Mouse (Mus musculus): ENCODE data around the gene Sds. TPM values are rescaled to one million over a fixed set of nuclear protein-coding genes. Genes with fewer than 3 reads are reported as not detected.

Sds gene
- polyA plus RNA-seq, 1 experiment = not detected

DNA sequence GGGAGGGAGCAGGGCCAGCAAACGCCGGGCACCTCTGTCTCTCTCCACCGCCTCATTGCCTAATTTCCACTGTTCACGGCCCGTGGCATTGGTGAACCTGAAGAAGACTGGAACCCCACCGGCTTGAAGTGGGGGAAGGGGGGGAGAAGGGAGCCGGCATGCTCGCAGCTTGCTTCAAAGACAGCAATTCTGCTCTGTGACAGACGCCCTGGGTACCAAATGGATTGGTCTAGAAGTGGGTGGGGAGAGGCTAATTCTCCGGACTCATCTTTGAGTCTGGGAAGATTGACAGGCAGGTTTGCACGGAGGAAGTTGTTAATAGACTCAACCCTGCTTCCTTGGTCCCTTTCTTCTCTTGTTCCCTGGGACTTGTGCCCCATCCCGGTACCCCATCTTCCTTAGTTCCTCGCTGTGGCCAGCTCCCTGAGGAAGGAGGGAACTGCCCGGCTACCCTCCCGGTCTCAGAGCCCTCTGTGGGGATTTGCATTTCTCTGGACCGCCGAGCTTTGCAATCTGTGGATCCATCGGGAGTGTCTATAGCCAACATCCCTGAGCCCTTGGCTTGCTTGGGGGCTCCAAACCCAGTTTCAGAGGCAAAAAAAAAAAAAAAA is 39.3 kb upstream of the Sds start:
- under 1% methylated on average over 18 of the region's 18 CpGs for WGBS
- H3K4me1 ChIP-seq (ENCODE audit: control insufficient read depth, insufficient read depth, low read length) = no peaks in the 10 kb centered on the region; the same call in 1 of the 2 replicates
- no peak overlapping the region for H3K27ac ChIP-seq (ENCODE audit: insufficient read depth, low read depth, low read length)
- TF ChIP-seq POLR2A (IDR thresholded peaks at IDR 0.05; ENCODE audit: low read depth, low read length) = no peak
- TF ChIP-seq CTCF (conservative IDR thresholded peaks at IDR 0.05; ENCODE audit: insufficient read depth, insufficient read length, low read depth, low read length) = no peak
- H3K27me3 ChIP-seq (replicated peaks; ENCODE audit: control insufficient read depth, insufficient read depth, low read length) = peaks cover 2% of the 10 kb centered on the region; the same call in 1 of the 2 replicates
- H3K4me3 ChIP-seq (ENCODE audit: insufficient read depth, low read depth, low read length) = no peak overlapping the region
- H3K36me3 ChIP-seq (ENCODE audit: control insufficient read depth, insufficient read depth, low read length) = no peaks in the 10 kb centered on the region
- DNase-seq = no peak

DNA sequence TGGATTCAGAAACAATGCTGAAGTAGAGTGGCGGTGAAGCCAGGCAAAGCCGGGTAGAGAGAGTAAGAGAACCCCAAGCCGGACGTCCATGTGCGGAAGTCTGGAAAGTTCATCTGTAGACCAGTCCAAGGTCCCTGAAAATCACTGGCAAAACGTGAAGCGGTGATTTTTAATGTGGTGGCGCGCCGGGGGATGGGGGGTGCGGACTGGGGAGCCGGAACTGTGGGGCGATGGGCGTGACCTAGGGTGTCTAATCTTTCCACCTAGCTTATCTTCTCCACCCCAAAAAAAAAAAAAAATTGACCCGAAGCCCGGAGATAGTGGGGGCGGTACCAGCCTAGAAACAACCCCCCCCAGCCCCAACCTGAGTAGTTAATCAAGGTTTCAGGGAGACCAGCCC is 38.8 kb upstream of the Sds start:
- no peak for TF ChIP-seq CTCF (conservative IDR thresholded peaks at IDR 0.05; ENCODE audit: insufficient read depth, insufficient read length, low read depth, low read length)
- TF ChIP-seq POLR2A (IDR thresholded peaks at IDR 0.05; ENCODE audit: low read depth, low read length) = no peak
- H3K27ac ChIP-seq (ENCODE audit: insufficient read depth, low read depth, low read length) = no peak overlapping the region
- DNase-seq = no peak
- no peak overlapping the region for H3K4me3 ChIP-seq (ENCODE audit: insufficient read depth, low read depth, low read length)
- H3K36me3 ChIP-seq (ENCODE audit: control insufficient read depth, insufficient read depth, low read length) = no peaks in the 10 kb centered on the region
- H3K27me3 ChIP-seq (replicated peaks; ENCODE audit: control insufficient read depth, insufficient read depth, low read length) = peaks cover 1% of the 10 kb centered on the region; the same call in 1 of the 2 replicates
- 3% methylated on average over 17 of the region's 17 CpGs for WGBS
- H3K4me1 ChIP-seq (ENCODE audit: control insufficient read depth, insufficient read depth, low read length) = no peaks in the 10 kb centered on the region; the same call in 1 of the 2 replicates

DNA sequence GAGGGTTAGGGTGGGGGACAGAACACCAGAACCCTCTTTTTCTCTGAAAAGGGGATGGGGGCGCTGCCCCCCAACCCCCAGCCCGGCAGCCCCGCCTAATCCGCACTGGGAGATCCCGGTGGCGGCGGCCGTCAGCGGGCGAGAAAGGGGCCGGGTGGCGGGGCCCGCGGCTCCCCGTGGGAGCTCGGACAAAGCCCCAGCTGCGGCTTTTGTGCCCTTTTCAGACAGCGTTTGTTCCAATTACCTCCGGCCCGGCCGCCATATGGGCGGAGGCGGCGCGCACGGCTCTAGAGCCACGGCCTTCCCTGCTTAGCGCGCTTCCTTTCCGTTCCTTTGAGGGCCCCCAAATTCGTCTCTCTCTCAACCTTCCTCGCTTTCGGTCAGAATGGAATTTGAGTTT is 38.3 kb upstream of the Sds start:
- no peak for TF ChIP-seq POLR2A (IDR thresholded peaks at IDR 0.05; ENCODE audit: low read depth, low read length)
- no peak for TF ChIP-seq CTCF (conservative IDR thresholded peaks at IDR 0.05; ENCODE audit: insufficient read depth, insufficient read length, low read depth, low read length)
- WGBS = 3% methylated on average over 32 of the region's 33 CpGs
- H3K4me1 ChIP-seq (ENCODE audit: control insufficient read depth, insufficient read depth, low read length) = no peaks in the 10 kb centered on the region; the same call in 1 of the 2 replicates
- H3K4me3 ChIP-seq (ENCODE audit: insufficient read depth, low read depth, low read length) = no peak overlapping the region
- peaks cover 1% of the 10 kb centered on the region; the same call in 1 of the 2 replicates for H3K27me3 ChIP-seq (replicated peaks; ENCODE audit: control insufficient read depth, insufficient read depth, low read length)
- no peak for DNase-seq
- H3K27ac ChIP-seq (ENCODE audit: insufficient read depth, low read depth, low read length) = no peak overlapping the region
- no peaks in the 10 kb centered on the region for H3K36me3 ChIP-seq (ENCODE audit: control insufficient read depth, insufficient read depth, low read length)

DNA sequence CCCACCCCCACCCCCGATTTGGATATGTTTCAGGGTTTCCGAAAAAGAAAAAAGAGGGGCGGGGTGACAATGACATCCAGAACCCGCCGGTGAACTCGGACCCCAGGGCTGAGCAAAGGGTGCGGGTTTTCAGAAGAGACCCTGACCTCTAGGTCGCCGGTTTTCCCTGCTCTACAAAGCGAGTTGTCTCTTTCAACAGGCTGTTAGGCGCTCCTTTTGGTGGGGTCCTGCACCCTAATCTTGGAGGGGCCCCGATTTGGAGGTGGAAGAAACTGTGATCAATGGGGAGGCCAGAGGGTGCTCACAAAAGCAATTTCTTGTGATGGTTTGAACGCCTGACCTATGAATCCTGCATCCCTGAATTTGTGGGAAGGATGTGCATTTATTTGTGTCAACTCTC is 37.9 kb upstream of the Sds start:
- no peaks in the 10 kb centered on the region for H3K36me3 ChIP-seq (ENCODE audit: control insufficient read depth, insufficient read depth, low read length)
- no peaks in the 10 kb centered on the region; the same call in 1 of the 2 replicates for H3K4me1 ChIP-seq (ENCODE audit: control insufficient read depth, insufficient read depth, low read length)
- 3% methylated on average over 13 of the region's 13 CpGs for whole genome bisulfite sequencing
- H3K27ac ChIP-seq (ENCODE audit: insufficient read depth, low read depth, low read length) = no peak overlapping the region
- DNase-seq = no peak
- no peak overlapping the region for H3K4me3 ChIP-seq (ENCODE audit: insufficient read depth, low read depth, low read length)
- H3K27me3 ChIP-seq (replicated peaks; ENCODE audit: control insufficient read depth, insufficient read depth, low read length) = peaks cover 1% of the 10 kb centered on the region; the same call in 1 of the 2 replicates
- TF ChIP-seq POLR2A (IDR thresholded peaks at IDR 0.05; ENCODE audit: low read depth, low read length) (no peak), CTCF (conservative IDR thresholded peaks at IDR 0.05; ENCODE audit: insufficient read depth, insufficient read length, low read depth, low read length) (no peak)

DNA sequence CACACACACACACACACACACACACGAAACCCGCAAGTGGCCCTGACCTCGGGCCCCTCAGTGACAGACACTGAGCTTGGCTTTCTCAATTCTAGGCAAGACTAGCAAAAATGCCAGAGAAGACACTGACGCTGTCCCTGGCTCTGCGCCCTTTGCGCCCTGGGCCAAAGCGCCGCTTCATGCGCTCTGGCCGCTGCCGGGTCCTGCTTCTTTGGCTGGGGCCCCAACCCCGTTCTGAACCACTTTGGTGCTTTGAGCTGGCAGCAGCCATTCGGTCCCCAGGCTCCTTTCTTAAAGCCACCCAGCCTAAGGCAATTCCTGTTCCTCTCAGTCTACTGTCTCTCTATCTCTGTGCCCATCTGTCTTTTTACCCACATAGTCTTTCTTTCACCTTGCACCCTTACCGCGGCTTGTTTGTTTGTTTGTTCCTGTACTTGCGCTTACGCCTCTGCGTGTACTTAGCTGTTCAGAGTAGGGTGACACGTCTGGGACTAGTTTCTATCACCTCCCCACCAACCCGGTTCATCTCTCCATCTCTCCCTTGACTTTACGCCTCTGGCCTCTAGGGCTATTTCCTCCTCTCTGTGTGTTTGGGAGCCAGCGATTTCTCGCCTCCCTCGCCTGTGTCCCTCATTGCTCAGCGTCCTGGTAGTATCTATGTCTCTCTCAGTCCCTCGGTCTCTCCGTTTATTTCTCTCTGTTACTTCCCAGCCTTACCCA is 37.2 kb upstream of the Sds start:
- Histone ChIP-seq H3K27ac (ENCODE audit: insufficient read depth, low read depth, low read length) (no peak overlapping the region), H3K36me3 (ENCODE audit: control insufficient read depth, insufficient read depth, low read length) (no peaks in the 10 kb centered on the region), H3K4me1 (ENCODE audit: control insufficient read depth, insufficient read depth, low read length) (no peaks in the 10 kb centered on the region; the same call in 1 of the 2 replicates), H3K4me3 (ENCODE audit: insufficient read depth, low read depth, low read length) (no peak overlapping the region), H3K27me3 (replicated peaks; ENCODE audit: control insufficient read depth, insufficient read depth, low read length) (peaks cover 1% of the 10 kb centered on the region; the same call in 1 of the 2 replicates)
- no peak for DNase-seq
- WGBS = 4% methylated on average over 27 of the region's 27 CpGs
- TF ChIP-seq POLR2A (IDR thresholded peaks at IDR 0.05; ENCODE audit: low read depth, low read length) (no peak), CTCF (conservative IDR thresholded peaks at IDR 0.05; ENCODE audit: insufficient read depth, insufficient read length, low read depth, low read length) (no peak)

DNA sequence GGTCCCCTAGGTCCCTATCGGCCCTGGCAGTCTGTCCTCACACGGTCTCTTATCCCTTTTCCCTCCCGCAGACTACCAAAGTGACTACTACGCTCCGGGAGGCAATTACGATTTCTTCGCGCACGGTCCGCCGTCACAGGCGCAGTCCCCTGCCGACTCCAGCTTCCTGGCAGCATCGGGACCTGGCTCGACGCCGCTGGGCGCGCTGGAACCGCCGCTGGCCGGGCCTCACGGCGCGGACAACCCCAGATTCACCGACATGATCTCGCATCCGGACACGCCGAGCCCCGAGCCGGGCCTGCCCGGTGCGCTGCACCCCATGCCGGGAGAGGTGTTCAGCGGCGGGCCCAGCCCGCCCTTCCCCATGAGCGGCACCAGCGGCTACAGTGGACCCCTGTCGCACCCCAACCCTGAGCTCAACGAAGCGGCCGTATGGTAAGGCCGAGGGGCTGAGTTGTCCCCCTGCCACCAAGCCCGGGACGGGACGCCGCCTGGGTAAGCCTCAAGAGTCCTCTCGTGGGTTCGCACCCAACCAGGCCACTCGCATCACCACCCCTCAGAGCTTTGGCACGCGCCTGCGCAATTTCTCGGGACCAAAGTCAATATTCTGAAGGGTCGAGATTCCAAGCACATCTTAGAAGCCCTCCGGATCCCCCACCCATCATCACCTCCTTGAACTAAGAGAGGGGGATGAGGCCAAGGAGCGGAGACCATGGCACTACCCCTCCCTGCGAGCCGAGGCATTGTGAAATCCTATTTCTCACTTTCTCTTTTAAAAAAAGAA is 36.2 kb upstream of the Sds start:
- H3K4me1 ChIP-seq (ENCODE audit: control insufficient read depth, insufficient read depth, low read length) = no peaks in the 10 kb centered on the region; the same call in 1 of the 2 replicates
- TF ChIP-seq POLR2A (IDR thresholded peaks at IDR 0.05; ENCODE audit: low read depth, low read length) (no peak), CTCF (conservative IDR thresholded peaks at IDR 0.05; ENCODE audit: insufficient read depth, insufficient read length, low read depth, low read length) (no peak)
- H3K27ac ChIP-seq (ENCODE audit: insufficient read depth, low read depth, low read length) = no peak overlapping the region
- H3K4me3 ChIP-seq (ENCODE audit: insufficient read depth, low read depth, low read length) = peak overlapping the region; percentile 20
- H3K27me3 ChIP-seq (replicated peaks; ENCODE audit: control insufficient read depth, insufficient read depth, low read length) = peaks cover 1% of the 10 kb centered on the region; the same call in 1 of the 2 replicates
- WGBS = 2% methylated on average over 61 of the region's 61 CpGs
- DNase-seq = no peak
- no peaks in the 10 kb centered on the region for H3K36me3 ChIP-seq (ENCODE audit: control insufficient read depth, insufficient read depth, low read length)
